Mouse (Mus musculus): Measurements from ENCODE around the gene Slc3a1.

The Slc3a1 gene

DNA sequence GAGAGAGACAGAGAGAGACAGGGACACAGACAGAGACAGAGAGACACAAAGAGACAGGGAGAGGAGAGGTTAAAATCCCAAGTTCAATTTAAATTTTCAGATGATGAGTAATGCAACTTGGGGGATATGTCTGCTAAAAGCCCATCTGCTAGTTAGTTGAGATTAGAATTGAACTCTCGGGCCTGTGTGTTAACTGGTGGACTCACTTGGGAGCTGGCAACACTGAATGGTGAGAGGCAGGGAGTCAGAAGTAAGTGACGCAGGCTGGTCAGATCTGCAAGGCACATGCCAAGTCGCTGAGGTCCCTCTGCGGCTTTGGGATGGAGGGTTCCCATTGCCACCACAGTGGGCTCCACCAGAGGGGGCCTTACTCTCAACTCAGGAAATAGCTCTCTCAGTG, 10.1 kb downstream of the Slc3a1 start:
- DNase-seq = no peak

DNA sequence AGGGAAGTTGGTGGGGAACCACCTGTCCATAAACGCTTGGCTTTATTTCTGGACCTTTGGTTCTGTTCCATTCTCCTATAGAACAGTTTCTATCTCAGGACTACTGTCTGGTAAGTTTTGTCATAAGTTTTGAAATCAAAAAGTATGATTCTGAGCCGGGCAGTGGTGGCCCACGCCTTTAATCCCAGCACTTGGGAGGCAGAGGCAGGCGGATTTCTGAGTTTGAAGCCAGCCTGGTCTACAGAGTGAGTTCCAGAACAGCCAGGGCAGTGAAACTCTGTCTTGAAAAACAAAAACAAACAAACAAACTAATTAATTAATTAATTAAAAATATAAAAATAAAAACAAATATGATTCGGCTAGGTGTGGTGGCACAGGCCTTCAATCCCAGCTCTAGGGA, 10.6 kb downstream of the Slc3a1 start:
- no peak for DNase-seq

DNA sequence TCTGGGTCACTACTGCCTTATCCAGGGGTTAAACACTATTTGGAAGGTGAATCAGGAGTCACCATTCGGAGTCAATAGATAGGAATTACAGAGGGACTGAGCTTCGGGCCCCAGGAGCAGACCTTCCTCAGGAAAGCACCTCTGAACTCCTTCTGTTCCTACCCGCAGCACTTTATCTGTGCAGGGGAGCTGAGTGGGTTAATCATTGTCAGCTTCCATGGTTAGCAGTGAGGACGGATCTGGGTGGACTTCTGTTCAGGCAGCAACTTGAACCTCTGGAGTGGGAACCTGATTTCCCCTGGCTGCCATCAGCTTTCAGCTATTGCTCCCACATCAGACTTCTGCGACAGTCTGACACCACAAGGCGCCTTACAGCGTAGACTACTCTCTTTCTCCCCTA, 12.7 kb downstream of the Slc3a1 start:
- DNase-seq = no peak

DNA sequence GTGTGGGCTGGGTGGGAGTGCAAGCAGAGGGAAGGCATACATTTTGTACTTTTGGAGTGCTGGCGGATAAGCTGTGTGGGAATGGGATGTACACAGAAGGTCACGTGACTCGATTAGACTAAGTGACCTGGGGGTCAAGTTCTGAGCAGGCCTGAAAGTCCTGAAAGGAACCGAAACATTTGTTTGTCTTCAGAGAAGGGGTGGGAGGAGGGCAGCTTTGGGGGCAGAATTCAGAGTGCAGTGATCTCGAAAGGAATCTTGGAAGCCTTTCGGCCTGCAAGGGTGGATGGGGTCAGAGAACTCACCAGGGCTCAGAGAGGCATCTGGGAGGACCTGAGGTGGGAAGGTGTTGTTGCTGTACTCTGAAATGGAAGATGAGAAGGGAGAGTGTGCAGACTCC, 14.2 kb downstream of the Slc3a1 start:
- no peak for DNase-seq

DNA sequence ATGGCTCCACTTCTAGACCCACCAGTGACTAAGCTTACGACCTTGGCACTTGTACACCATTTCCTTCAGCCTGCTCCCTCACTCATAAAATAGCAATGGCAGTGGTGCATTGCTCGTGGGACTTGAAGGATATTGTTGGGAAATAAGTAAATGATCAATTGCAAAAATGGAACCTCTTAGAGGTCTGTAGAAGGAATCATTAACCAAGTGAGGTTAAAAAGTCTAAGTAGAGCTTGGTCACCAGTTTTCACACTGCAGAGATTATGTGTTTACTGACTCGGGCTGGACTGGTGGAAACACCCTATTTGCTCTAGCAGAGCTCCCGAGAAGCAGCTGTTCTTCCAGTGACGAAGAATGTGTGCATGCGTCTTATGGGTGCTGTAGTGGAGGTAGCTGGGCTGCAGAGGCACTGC, 15.2 kb downstream of the Slc3a1 start:
- no peak for DNase-seq

DNA sequence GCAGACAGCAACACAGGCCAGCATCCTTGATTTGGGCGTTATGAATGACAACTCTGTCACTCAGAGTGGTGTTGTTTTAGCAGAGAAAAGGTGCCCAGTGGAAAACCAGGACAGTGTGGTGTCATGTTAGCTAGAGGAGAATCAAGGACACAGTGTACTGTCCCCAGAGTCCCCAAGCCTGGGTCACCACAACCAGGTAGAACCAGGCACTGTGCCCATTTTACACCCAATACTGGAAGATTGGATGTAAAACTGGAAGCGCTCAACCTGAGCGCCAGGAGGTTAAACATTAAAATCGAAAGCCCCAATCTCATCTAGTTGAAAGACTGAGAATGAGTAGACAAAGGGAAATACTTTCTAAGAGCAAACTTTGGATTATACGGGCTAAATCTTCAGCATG, 16.3 kb downstream of the Slc3a1 start:
- no peak for DNase-seq

DNA sequence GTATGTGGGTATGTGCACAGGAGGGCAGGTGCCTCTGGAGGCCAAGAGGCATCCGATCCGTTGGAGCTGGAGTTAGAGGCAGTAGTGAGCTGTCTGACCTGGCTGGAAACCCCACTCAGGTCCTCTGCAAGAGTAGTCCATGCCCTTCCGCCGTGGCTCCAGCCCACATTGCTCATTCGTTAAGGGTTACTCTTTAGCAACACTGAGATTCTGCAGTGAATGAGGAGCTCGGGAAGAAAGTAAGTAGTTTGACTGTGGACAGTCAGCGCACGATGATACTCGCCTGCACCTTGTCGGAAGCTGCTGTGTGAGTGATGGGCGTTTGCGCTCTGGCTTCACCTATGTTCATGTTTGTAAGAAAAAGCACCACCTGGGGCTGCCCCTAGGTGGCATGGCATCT, 17.0 kb downstream of the Slc3a1 start:
- DNase-seq = no peak

DNA sequence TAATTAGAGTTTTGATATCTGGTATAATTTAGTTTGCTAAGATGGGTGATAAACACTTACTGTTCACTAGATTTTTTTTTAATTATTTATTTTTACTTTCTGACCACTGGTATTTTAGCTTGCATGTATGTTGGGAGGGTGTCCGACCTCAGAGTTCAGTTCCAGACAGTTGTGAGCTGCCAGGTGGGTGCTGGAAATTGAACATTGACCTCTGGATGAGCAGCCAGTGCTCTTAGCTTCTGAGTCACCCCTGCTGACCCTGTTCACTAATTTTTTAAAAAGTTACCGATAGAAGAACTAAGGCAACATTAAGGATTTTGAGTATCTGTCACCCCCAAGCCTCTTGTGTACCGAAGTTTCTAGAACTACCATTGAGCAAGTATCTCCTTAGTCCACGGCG, 20.2 kb downstream of the Slc3a1 start:
- no peak for DNase-seq

DNA sequence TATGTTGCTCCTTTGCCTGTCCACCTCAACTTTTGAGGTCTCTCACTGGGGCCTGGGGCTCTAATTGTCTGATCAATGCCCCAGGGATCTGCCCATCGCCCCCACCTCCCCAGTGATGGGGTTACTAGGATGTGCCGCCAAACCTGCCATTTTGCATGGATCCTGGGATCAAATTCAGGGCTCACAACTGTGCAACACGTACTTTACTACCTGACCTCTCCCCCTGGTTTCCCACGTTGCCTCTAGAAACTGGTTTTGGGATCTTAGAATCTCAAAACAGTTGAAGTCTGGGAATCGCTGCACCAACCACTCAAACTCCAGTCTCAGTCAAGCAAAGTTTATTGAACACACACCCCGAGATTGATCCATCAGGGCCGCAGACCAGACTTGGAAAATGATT, 30.1 kb downstream of the Slc3a1 start:
- no peak for DNase-seq

DNA sequence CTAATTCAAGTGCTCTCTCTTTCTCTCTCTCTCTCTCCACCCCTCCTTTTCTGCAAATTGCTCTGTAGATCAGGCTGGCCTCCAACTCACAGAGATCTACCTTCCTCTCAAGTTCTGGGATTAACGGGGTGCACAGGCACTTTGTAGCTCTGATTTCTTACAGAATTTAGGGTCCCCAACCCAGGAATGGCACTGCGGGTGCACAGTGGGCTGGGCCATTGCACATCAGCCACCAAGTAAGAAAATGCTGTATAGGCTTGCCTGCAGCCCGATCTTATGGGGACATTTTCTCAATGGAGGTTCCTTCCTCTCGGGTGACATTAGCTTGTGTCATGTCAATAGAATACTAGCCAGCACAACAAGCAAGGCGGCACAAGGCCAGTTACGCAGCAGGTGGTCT, 31.0 kb downstream of the Slc3a1 start:
- DNase-seq = no peak

DNA sequence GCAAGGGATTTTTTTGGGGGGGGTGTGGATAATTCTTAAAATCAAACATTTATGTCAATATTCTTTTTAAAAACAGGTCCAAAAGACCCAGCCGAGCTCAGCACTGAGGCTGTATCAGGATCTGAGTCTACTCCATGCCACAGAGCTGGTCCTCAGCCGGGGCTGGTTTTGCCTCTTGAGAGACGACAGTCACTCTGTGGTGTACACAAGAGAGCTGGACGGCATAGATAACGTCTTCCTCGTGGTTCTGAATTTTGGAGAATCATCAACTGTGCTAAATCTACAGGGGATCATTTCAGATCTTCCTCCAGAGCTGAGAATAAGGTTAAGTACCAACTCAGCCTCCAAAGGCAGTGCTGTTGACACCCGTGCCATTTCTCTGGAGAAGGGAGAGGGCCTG, 35.4 kb downstream of the Slc3a1 start:
- no peak for DNase-seq

DNA sequence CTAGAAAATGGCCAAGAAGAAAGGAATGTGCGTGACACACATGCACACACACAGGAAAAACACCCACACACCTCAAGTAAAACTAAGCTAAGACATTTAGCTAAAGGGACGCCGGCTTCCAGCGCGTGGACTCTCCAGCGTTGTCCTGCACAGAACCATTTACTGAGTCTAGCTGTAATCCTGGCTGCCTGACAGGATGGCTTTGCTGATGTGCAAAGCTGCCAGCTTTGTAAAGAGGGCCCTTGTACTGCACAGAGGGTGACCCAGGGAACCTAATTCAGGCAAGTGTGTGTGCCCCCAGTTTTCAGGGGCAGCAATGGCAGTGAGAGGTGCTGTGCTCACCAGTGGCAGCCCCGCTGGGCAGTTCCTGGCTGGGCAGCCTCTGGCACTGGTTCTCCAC, 39.2 kb downstream of the Slc3a1 start:
- DNase-seq = no peak

DNA sequence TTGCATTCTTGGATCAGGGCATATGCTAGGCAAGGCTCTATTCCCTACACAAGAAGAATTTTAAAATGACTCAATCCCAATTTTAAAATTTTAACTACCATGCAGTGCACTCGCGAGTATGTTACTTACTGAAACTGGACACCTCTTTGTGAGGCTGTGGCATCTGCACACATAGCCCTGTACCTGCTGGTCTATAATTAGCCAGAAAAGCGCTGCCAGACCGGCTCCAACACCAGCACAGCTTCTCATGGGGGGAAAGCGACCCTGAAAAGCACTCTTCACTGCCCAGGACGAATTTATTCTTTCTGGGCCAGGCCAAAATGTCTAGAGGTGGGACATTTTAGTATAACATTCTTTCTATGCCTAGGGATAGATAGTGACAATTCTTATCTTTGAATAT, 42.5 kb downstream of the Slc3a1 start:
- no peak for DNase-seq

DNA sequence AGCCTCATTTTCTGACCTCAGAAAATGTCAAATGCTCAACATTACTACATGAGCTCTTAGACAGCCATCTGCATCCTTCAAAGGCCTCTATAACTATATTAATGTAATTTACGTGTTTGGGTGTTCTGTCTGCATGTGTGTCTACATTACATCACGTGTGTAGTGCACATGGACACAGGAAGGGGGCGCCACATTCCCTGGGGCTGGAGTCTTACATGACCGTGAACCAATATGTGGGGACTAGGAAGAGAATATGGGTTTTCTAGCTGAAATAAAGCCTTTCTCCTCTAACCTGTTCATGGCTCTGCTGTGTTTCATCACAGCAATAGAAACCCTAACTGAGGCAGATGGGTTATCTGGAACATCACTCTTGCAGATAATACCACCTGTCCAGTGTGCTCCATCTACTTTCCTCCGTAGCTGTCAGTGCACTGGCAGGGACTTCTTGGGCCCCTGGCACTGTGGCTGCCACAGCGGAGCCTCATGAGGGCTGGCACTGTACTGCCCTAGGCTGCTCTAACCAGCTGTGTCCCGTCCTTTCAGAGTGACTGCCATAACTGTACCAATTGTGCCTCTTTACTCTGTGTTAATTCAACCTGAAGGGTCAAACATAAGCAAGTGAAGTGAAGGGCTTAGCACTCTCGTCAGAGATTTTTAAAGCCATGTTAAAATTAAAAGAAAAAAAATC, 43.1 kb downstream of the Slc3a1 start:
- no peak for DNase-seq

DNA sequence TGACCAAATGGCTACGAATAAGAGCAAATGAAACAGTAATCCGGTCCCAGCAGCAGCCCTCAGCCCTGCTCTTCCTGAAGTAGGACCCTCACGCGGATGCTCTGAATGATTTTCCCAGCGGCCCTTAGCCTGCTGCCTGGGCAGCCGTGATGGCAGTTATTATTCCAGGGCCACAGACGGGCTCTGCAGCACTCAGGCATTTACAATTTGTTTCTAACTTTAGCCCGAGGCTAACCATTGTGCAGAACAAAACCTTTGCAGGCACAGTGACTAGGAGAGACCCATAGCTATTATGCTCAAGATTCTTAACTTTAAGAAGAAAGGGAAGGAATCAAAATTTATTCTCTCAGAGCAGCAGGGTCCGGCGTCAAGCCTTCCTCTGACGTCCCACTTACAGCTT, 44.2 kb downstream of the Slc3a1 start:
- no peak for DNase-seq

DNA sequence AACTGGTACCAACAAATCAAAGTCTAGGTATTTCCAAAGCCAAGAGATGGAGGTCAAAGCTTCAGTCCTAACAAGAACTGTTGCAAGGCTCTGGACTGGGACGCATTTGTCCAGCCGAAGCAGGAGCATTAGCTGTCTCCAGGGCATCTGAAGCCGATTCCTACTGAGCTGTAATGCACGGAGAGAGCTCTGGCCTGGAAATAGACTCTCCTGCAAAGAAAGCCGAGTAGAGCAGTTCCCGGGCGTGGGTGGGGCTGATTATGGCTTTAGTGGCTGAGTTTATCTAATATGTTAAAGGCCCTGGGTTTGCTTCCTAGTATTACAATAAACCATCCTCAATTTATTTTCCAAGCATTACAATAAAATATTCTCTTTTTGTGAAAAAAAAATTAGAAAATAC, 45.0 kb downstream of the Slc3a1 start:
- DNase-seq = no peak

DNA sequence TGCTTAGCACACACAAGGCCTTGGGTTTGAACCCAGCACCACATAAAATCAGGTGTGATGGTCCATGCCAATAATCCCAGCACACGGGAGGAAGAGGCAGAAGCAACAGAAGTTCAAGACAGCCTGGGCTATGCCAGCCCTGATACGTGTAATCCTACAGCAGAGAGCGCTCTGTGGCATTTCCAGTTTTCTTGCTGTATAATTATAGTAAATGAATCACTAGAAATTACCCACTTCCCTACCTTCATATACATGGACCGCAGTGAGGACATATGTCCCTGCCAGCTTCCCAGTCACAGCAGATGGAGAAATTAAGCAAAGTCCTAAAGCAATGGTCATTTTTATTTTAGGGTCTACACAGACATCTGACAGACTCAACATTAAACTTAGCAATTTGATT, 45.9 kb downstream of the Slc3a1 start:
- no peak for DNase-seq

DNA sequence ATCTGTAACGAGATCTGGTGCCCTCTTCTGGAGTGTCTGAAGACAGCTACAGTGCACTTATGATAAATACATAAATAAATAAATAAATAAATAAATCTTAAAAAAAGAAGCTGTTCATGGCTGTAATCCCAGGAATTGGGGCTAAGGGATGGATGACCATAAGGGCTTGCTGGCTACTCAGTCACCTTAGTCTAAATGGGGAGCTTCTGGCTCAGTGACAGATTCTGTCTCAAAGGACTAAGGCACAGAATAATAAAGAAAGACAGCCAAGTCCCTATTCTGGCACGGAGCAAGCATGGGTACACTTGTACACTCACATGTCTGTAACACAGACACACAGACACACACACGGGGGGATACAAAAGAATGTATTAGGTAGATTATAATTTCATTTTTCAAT, 51.1 kb downstream of the Slc3a1 start:
- no peak for DNase-seq

DNA sequence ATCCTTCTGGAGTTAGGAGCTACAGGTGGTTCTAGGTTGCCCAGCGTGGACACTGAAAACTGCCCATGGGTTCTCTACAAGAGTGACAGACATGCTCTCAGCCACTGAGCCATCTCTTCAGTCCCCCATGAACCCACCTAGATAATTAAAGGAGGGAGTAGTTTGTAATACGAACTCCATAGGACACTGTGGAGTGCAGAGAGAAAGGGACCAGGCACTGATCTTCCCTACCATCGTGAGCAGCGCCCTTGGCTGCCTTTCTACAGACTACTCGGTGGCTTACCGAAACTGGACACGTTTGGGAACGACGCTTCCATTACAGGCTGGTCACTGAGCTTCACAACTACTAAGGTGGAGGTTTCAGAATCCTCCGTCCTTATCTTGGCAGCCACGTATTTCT, 52.6 kb downstream of the Slc3a1 start:
- no peak for DNase-seq

DNA sequence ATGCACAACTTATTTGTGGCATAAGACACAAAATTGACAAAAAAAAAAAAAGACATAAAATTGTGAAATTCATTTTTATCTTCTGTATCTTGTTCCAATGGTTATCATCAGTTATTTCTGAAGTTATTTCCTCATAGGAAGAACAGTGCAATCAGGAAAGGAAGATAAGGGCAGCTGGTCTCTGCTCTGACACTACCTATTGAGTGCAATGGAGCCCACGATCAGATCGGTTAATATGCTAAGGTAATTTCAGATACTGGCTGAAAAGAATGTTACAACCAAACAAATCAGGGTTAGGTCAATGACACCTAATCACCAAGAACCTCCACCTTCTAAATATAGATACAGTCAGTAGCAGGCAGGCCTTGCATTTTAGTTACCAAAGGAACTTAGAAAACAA, 57.2 kb downstream of the Slc3a1 start:
- no peak for DNase-seq

DNA sequence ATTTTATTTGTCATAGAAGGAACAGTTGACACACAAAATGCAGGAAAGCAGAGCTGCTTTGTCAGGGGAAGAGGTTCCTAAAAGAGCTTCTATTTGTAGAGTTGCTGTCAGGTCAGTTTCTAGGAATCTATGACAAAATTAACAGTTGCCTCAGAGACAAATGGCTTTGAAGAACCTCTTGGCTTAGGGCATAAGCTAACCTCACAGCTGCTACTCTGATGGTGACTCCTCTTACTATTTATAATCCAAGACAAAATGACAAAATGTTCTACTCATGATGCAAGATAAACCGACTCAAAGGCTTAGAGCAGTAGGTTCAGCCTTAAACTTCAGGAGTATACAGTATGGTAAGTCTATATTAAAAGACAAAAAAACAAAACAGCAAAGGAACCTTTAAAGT, 58.3 kb downstream of the Slc3a1 start:
- DNase-seq = no peak

DNA sequence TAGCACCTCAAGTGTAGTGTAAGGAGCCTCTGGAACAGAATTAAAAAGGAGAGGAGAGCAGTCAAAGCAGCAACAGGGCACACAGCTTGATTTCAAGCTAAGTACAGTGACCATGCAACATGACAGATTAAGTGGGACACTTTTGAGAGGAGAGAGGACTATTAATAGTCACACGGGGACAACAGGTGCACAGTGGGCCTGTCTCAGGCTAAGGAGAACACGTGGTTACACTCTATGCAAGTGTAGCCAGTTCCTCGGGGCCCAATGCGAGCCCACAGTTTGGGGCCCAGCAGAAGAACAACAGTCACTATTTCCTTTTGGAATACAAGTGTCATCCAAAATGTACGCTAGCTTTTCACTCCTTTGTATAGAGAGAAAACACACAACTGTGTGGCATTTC, 59.4 kb downstream of the Slc3a1 start:
- DNase-seq = no peak

DNA sequence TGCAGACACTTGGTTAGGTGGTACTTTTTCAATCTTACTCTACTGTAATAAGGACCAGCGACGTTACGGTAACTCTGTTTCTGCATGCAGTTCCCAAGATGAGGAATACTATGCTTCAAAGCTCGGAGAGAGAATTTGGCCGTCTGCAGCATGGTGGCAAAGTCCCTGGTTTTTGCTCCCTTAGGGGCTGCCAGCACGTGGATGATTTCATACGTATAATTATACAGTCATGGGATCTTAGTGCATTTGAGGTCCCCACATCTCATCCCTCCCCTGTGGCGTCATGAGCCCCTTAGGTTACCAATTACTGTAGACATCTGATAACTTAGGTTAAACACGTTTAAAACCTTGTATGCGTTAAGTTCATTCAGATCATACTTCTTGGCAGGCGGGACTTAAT, 60.2 kb downstream of the Slc3a1 start:
- DNase-seq = no peak

DNA sequence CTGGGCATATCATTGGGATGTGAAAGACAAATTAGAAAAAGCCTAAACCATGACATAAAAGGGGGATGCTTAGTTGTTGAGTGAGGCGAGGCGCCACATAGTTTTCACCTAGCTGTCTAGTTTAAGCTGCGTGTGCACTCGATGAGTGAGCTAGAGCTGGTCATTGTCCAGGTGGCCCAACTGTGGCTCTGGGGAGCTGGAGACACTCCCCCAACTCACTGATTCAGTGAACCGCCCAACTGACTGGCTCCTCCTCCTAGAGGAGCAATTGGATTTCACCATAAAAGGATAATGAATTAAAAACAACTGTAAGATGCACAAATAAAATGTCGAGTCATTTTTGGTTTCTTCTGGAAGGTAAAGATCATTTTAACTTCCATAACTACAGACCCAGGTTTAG, 60.8 kb downstream of the Slc3a1 start:
- no peak for DNase-seq

DNA sequence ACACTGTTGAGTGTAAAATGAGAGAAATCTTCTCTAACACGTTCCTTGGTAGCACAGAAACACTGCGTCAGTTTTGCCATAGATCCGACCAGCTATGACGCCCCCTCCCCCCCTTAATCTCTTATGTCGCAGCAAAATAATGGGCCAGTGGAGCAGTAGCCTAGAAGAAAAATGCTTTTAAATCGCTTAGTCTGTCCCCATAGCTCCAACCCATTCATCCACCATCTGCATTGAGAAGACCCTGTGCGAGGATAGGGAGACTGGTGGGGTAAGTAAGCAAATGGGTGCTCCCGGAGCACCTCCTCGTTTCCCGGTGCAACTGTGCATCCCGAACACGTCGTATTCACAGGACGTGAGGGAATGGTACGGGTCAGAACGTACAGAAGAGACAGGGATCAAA, 61.4 kb downstream of the Slc3a1 start:
- DNase-seq = no peak

Data from lung, postnatal 4 days (tissue).